Mouse (Mus musculus) limb, embryonic 13.5 days (tissue): Measurements from ENCODE around the gene Commd7. TPM values are rescaled to one million over a fixed set of nuclear protein-coding genes. Genes with fewer than 3 reads are reported as not detected.

Source experiments
- ATAC-seq: fragments of 200-750 bp; cut with Nextera tagmentation; 2 replicates; pipeline ENCODE4 v1.8.0; 2017; ENCODE audit warnings: low read depth, moderate number of reproducible peaks, moderate TSS enrichment; ENCODE audit not compliant: low FRiP score
- H3K27ac ChIP-seq: fragments of 300-500 bp; sonication (generic); 2 replicates; pipeline ENCODE4 v1.5.1; 2015; ENCODE audit warnings: inconsistent platforms, mild to moderate bottlenecking, moderate library complexity
- H3K27me3 ChIP-seq: fragments of 300-500 bp; sonication (generic); 2 replicates; pipeline ENCODE4 v1.6.1; 2015; ENCODE audit warnings: mild to moderate bottlenecking, inconsistent platforms
- H3K36me3 ChIP-seq: fragments of 300-500 bp; sonication (generic); 2 replicates; pipeline ENCODE4 v1.6.1; 2015; ENCODE audit warnings: inconsistent platforms, mild to moderate bottlenecking, moderate library complexity
- H3K4me1 ChIP-seq: fragments of 300-500 bp; sonication (generic); 2 replicates; pipeline ENCODE4 v1.6.1; 2015; ENCODE audit warnings: inconsistent platforms
- H3K4me2 ChIP-seq: fragments of 300-500 bp; sonication (generic); replicated peaks from 2 replicates; pipeline ENCODE4 v1.6.1; 2015; ENCODE audit warnings: inconsistent platforms, mild to moderate bottlenecking, moderate library complexity
- H3K4me3 ChIP-seq: fragments of 300-500 bp; sonication (generic); 2 replicates; pipeline ENCODE4 v1.5.1; 2015; ENCODE audit warnings: moderate library complexity, mild to moderate bottlenecking, inconsistent platforms
- H3K9ac ChIP-seq: fragments of 300-500 bp; sonication (generic); 2 replicates; pipeline ENCODE4 v1.6.1; 2015; ENCODE audit warnings: mild to moderate bottlenecking, inconsistent platforms
- H3K9me3 ChIP-seq: fragments of 300-500 bp; sonication (generic); 2 replicates; pipeline ENCODE4 v1.6.1; 2016; ENCODE audit warnings: inconsistent platforms
- WGBS: fragments of 180-500 bp; shearing (Covaris S2); methylation state at CpG from one replicate; pipeline ENCODE4 v1.1.7; 2015; 5-methylcytosine and 5-hydroxymethylcytosine counted together
- polyA plus RNA-seq: library from polyadenylated mRNA; unstranded; fragments of >200 nt; fragmentation: Nextera tagmentation; extraction: Ambion mirVana; gene quantifications from 2 replicates; pipeline ENCODE4 v1.2.1, GENCODE M21; 2015

The Commd7 gene
- polyA plus RNA-seq, 1 experiment from 2014 or later, result 79.4 TPM

GRCm38 (mm10) chr2:153581416-153581815 is 51.2 kb downstream of the Commd7 start:
- no peak overlapping the region for H3K9ac ChIP-seq
- no peak overlapping the region for H3K4me2 ChIP-seq
- H3K27me3 ChIP-seq, result 0 out of 2 replicates have a peak, but pooled peaks cover 6% of the 10 kb centered on the region
- no peak for ATAC-seq
- no peaks in the 10 kb centered on the region for H3K36me3 ChIP-seq
- 80% methylated on average over 7 of the region's 7 CpGs for WGBS
- H3K4me1 ChIP-seq, result peaks cover 12% of the 10 kb centered on the region
- H3K4me3 ChIP-seq, result no peak overlapping the region
- H3K27ac ChIP-seq, result no peak overlapping the region
- no peaks in the 10 kb centered on the region for H3K9me3 ChIP-seq

DNA sequence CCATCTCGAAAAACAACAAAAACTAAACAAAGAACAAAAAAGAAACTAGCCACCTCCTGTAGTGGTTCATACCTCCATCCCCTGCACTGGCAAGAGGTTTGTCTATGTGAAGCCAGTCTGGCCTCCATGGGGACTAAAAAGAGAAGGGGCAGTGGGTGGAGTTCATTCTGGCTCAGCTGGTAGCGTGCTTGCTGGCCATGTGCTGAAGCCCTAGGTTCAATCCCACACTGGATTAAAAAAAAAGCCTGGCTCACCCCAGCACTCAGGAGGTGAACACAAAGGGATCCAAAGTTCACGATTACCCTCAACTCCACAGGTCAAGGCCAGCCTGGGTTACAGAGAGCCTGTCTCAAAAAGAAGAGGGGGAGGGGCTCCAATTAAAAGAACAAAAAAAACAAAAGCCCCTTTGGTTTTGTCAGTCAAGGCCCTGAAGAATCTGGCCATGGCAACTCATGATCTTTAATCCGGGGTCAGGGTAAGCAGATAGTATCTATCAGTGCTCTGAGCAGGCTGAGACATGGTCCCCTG is 52.1 kb downstream of the Commd7 start:
- H3K27me3 ChIP-seq, result 0 out of 2 replicates have a peak, but pooled peaks cover 3% of the 10 kb centered on the region
- no peak overlapping the region for H3K4me2 ChIP-seq
- no peaks in the 10 kb centered on the region for H3K36me3 ChIP-seq
- H3K9ac ChIP-seq, result no peak overlapping the region
- no peak overlapping the region for H3K4me3 ChIP-seq
- no peak for ATAC-seq
- no peaks in the 10 kb centered on the region for H3K9me3 ChIP-seq
- 73% methylated on average over 4 of the region's 4 CpGs for WGBS
- no peak overlapping the region for H3K27ac ChIP-seq
- H3K4me1 ChIP-seq, result peaks cover 14% of the 10 kb centered on the region

- H3K4me3 ChIP-seq, result no peak overlapping the region
- WGBS, result 87% methylated on average over 3 of the region's 3 CpGs
- H3K9ac ChIP-seq, result no peak overlapping the region
- no peak for ATAC-seq
- peaks cover 16% of the 10 kb centered on the region for H3K4me1 ChIP-seq
- no peaks in the 10 kb centered on the region for H3K9me3 ChIP-seq
- H3K27ac ChIP-seq, result no peak overlapping the region
- H3K27me3 ChIP-seq, result 0 out of 2 replicates have a peak, but pooled peaks cover 3% of the 10 kb centered on the region
- H3K36me3 ChIP-seq, result no peaks in the 10 kb centered on the region
- H3K4me2 ChIP-seq, result no peak overlapping the region
Observed at GRCm38 (mm10) chr2:153580042-153580441, 52.5 kb downstream of the Commd7 start.

GRCm38 (mm10) chr2:153577122-153577521 is 55.5 kb downstream of the Commd7 start:
- ATAC-seq, result no peak
- H3K4me1 ChIP-seq, result peaks cover 7% of the 10 kb centered on the region; the same call in 1 of the 2 replicates
- 66% methylated on average over 4 of the region's 4 CpGs for WGBS
- no peaks in the 10 kb centered on the region for H3K9me3 ChIP-seq
- no peak overlapping the region for H3K4me3 ChIP-seq
- H3K27ac ChIP-seq, result no peak overlapping the region
- H3K9ac ChIP-seq, result no peak overlapping the region
- no peaks in the 10 kb centered on the region for H3K27me3 ChIP-seq
- no peak overlapping the region for H3K4me2 ChIP-seq
- H3K36me3 ChIP-seq, result no peaks in the 10 kb centered on the region

DNA sequence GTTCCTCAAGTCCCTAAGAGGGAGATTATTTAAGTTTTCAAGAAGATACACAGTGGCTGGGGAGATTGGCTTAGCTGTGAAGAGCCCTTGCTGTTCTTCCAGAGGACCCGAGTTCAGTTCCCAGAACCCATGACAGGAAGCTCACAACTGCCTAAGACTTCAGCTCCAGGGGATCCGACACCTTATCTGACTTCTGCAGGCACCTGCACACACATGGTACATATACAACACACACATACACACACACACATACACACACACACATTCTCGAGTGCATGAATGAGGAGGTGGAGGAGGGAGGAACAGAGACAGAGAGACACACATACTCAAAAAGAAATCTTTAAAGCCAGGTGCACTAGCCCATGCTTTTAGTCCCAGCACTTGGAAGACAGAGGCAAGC is 56.4 kb downstream of the Commd7 start:
- Histone ChIP-seq H3K27ac (no peak overlapping the region), H3K36me3 (no peaks in the 10 kb centered on the region), H3K9ac (no peak overlapping the region), H3K4me1 (peaks cover 7% of the 10 kb centered on the region; the same call in 1 of the 2 replicates), H3K4me2 (no peak overlapping the region), H3K9me3 (no peaks in the 10 kb centered on the region), H3K27me3 (no peaks in the 10 kb centered on the region), H3K4me3 (no peak overlapping the region)
- no peak for ATAC-seq
- WGBS, result 74% methylated on average over 3 of the region's 3 CpGs

DNA sequence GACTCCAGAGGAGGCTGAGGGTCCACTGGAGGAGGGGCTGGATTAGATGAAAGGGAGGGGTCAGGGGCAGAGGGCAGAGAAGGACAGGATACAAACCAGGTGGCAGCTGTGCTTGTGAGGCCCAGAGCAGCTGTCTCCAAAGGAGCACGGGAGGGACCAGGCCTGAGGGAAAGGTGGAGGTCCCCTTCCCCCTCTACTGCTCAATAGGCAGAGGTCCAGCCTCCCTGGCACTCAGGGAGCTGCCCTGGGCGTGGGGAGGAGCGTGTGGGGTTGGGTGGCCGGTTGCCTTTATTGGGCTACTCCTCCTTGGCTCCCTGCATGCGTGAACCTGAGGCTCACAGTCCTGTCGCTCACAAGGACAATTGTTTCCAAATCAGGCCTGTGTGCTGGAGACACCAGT is 57.0 kb downstream of the Commd7 start:
- no peak overlapping the region for H3K4me2 ChIP-seq
- H3K27ac ChIP-seq, result no peak overlapping the region
- peaks cover 7% of the 10 kb centered on the region; the same call in 1 of the 2 replicates for H3K4me1 ChIP-seq
- no peaks in the 10 kb centered on the region for H3K36me3 ChIP-seq
- 34% methylated on average over 6 of the region's 6 CpGs for WGBS
- no peak for ATAC-seq
- no peaks in the 10 kb centered on the region for H3K9me3 ChIP-seq
- H3K9ac ChIP-seq, result no peak overlapping the region
- H3K27me3 ChIP-seq, result no peaks in the 10 kb centered on the region
- H3K4me3 ChIP-seq, result no peak overlapping the region

DNA sequence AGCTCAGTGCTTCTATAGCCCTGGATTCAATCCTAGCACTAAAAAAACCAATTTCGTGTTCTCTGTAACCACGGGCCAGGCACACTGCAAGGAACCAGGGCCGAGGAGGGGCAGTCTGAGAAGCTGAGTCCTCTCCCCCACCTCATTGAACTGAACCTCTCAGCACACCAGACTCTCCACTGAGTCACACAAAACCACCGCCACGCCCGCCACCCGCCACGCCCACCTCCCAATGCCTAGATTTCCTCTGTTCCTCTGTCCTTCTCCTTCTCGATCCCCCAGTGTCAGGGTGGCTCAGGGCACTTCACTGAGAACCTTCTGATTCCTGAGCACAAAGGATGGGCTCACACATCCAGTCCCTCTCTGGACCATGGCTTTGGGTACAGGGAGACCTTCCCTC is 59.5 kb downstream of the Commd7 start:
- WGBS, result 83% methylated on average over 9 of the region's 9 CpGs

DNA sequence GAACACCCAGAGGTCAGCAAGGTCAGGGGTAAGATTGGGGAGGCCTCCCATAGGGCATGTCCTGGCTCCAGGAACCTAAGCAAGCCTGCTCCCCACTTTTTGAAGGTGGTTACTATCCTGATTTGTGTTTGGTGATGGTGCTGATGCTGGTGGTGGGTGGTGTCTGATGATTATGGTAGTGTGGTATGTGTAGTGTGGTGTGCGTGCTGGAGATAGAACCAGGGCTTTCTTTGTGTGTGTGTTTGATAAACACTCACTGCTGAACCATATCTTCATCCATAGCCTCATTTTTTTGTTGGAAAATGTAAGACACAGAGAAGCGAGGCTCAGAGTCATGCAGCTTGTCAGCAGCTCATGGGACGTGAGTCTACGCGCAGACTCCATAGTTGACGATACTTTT is 64.0 kb downstream of the Commd7 start:
- no peak for ATAC-seq
- Histone ChIP-seq H3K4me2 (no peak overlapping the region), H3K9ac (no peak overlapping the region), H3K27me3 (no peaks in the 10 kb centered on the region), H3K9me3 (no peaks in the 10 kb centered on the region), H3K27ac (no peak overlapping the region), H3K36me3 (no peaks in the 10 kb centered on the region), H3K4me1 (no peaks in the 10 kb centered on the region), H3K4me3 (no peak overlapping the region)
- WGBS, result 93% methylated on average over 6 of the region's 6 CpGs

More for the DNA sequence above, 59.5 kb downstream of the Commd7 start:
- no peaks in the 10 kb centered on the region for H3K36me3 ChIP-seq
- H3K9me3 ChIP-seq, result no peaks in the 10 kb centered on the region
- no peak overlapping the region for H3K4me2 ChIP-seq
- H3K27ac ChIP-seq, result no peak overlapping the region
- H3K4me3 ChIP-seq, result no peak overlapping the region
- peaks cover 7% of the 10 kb centered on the region; the same call in 1 of the 2 replicates for H3K4me1 ChIP-seq
- no peak for ATAC-seq
- no peaks in the 10 kb centered on the region for H3K27me3 ChIP-seq
- H3K9ac ChIP-seq, result no peak overlapping the region

DNA sequence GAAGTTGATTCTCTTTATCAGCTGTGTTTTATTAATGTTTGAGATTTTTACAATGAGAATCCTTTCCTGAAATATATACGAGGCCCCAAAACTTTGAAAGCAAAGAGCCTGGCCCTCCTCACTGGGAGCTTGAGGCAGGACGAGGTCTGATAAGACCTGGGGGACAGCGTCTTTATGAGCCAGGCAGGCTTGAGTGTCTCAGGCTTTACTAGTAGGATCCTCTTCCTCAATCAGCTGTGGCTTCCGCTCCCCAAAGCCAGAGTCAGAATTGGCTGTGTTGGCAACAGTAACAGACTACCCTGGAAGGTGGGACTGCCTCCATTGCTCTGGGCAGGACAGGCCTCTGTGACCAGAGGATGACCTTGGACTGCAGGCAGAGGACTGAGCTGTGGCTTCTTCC is 64.6 kb downstream of the Commd7 start:
- Histone ChIP-seq H3K9ac (no peak overlapping the region), H3K4me2 (no peak overlapping the region), H3K27ac (no peak overlapping the region), H3K27me3 (no peaks in the 10 kb centered on the region), H3K36me3 (no peaks in the 10 kb centered on the region), H3K4me1 (no peaks in the 10 kb centered on the region), H3K9me3 (no peaks in the 10 kb centered on the region), H3K4me3 (no peak overlapping the region)
- WGBS, result 68% methylated on average over 4 of the region's 4 CpGs
- ATAC-seq, result no peak

Other genes with a start within 250 kb of the Commd7 start
- gene 4930404H24Rik, start 140.0 kb downstream of the Commd7 start, polyA plus RNA-seq, result not detected in 2 replicates
- gene Nol4l, start 102.8 kb downstream of the Commd7 start, polyA plus RNA-seq, result 11.8 and 13.2 TPM in 2 replicates
- 10.8 and 11.1 TPM in 2 replicates for gene Dnmt3b, start 16.7 kb upstream of the Commd7 start, polyA plus RNA-seq
- not detected in 2 replicates for gene Dnmt3c, start 63.9 kb upstream of the Commd7 start, polyA plus RNA-seq
- 224 and 228 TPM in 2 replicates for gene Mapre1, start 108.5 kb upstream of the Commd7 start, polyA plus RNA-seq
- gene Efcab8, start 147.2 kb upstream of the Commd7 start, polyA plus RNA-seq, result 0.09 and 0.15 TPM in 2 replicates
- not detected in 2 replicates for gene Sun5, start 238.3 kb upstream of the Commd7 start, polyA plus RNA-seq
- gene Bpifb2, start 242.3 kb upstream of the Commd7 start, polyA plus RNA-seq, result not detected in 2 replicates